Mouse (Mus musculus): ENCODE results near the gene Sept9. TPM values are rescaled to one million over a fixed set of nuclear protein-coding genes. Genes with fewer than 3 reads are reported as not detected.

Sept9 gene
- polyA plus RNA-seq, 1 experiment = 253 TPM

- TF ChIP-seq USF1 (IDR thresholded peaks at IDR 0.05; ENCODE audit: low read depth) (no peak), SRF (IDR thresholded peaks at IDR 0.05; ENCODE audit: control insufficient read depth, insufficient read length, low read depth) (no peak), MYOG (IDR thresholded peaks at IDR 0.05; ENCODE audit: control insufficient read depth in 1 of 3, insufficient read depth in 1 of 3, insufficient read length in 2 of 3, low read depth in 2 of 3) (no peak), MAX (IDR thresholded peaks at IDR 0.05; ENCODE audit: low read depth) (no peak), E2F4 (IDR thresholded peaks at IDR 0.05; ENCODE audit: insufficient read depth) (no peak), CEBPB (IDR thresholded peaks at IDR 0.05; ENCODE audit: insufficient read depth, poor library complexity, severe bottlenecking) (no peak), MYOD1 (IDR thresholded peaks at IDR 0.05; ENCODE audit: control insufficient read depth in 1 of 3, insufficient read length in 2 of 3, low read depth in 2 of 3) (no peak), TCF12 (IDR thresholded peaks at IDR 0.05; ENCODE audit: insufficient read depth, poor library complexity, severe bottlenecking) (no peak), POLR2A (IDR thresholded peaks at IDR 0.05; ENCODE audit: insufficient read length, low read depth) (no peak), REST (IDR thresholded peaks at IDR 0.05; ENCODE audit: insufficient read depth, insufficient read length) (no peak), POLR2AphosphoS2 (IDR thresholded peaks at IDR 0.05; ENCODE audit: insufficient read length, low read depth) (no peak), TCF3 (IDR thresholded peaks at IDR 0.05; ENCODE audit: insufficient read length, low read depth) (no peak)
- Histone ChIP-seq H3K27me3 (ENCODE audit: control insufficient read depth, insufficient read depth, insufficient read length) (no peaks in the 10 kb centered on the region), H3K4me3 (no peak overlapping the region), H3K36me3 (ENCODE audit: control insufficient read depth, insufficient read depth) (peaks cover 13% of the 10 kb centered on the region), H3K79me2 (ENCODE audit: control insufficient read depth, insufficient read depth) (peaks cover 100% of the 10 kb centered on the region), H3ac (ENCODE audit: control insufficient read depth, insufficient read length) (no peak overlapping the region), H3K4me2 (ENCODE audit: low read depth) (no peak overlapping the region)
Measured at GRCm38 (mm10) chr11:117284721-117285605, 85.5 kb downstream of the Sept9 start.

GRCm38 (mm10) chr11:117285606-117285931 lies 86.1 kb downstream of the Sept9 start:
- no peak overlapping the region for H3K4me2 ChIP-seq (ENCODE audit: low read depth)
- H3ac ChIP-seq (ENCODE audit: control insufficient read depth, insufficient read length) = no peak overlapping the region
- TF ChIP-seq CEBPB (IDR thresholded peaks at IDR 0.05; ENCODE audit: insufficient read depth, poor library complexity, severe bottlenecking) (no peak), MYOD1 (IDR thresholded peaks at IDR 0.05; ENCODE audit: control insufficient read depth in 1 of 3, insufficient read length in 2 of 3, low read depth in 2 of 3) (no peak), POLR2A (IDR thresholded peaks at IDR 0.05; ENCODE audit: insufficient read length, low read depth) (no peak), USF1 (IDR thresholded peaks at IDR 0.05; ENCODE audit: low read depth) (no peak), SRF (IDR thresholded peaks at IDR 0.05; ENCODE audit: control insufficient read depth, insufficient read length, low read depth) (no peak), E2F4 (IDR thresholded peaks at IDR 0.05; ENCODE audit: insufficient read depth) (no peak), REST (IDR thresholded peaks at IDR 0.05; ENCODE audit: insufficient read depth, insufficient read length) (no peak), TCF3 (IDR thresholded peaks at IDR 0.05; ENCODE audit: insufficient read length, low read depth) (no peak), TCF12 (IDR thresholded peaks at IDR 0.05; ENCODE audit: insufficient read depth, poor library complexity, severe bottlenecking) (no peak), POLR2AphosphoS2 (IDR thresholded peaks at IDR 0.05; ENCODE audit: insufficient read length, low read depth) (no peak), MYOG (IDR thresholded peaks at IDR 0.05; ENCODE audit: control insufficient read depth in 1 of 3, insufficient read depth in 1 of 3, insufficient read length in 2 of 3, low read depth in 2 of 3) (no peak)
- H3K4me3 ChIP-seq = no peak overlapping the region
- H3K36me3 ChIP-seq (ENCODE audit: control insufficient read depth, insufficient read depth) = peaks cover 13% of the 10 kb centered on the region
- H3K79me2 ChIP-seq (ENCODE audit: control insufficient read depth, insufficient read depth) = peaks cover 100% of the 10 kb centered on the region
- no peaks in the 10 kb centered on the region for H3K27me3 ChIP-seq (ENCODE audit: control insufficient read depth, insufficient read depth, insufficient read length)

- Histone ChIP-seq H3K27me3 (ENCODE audit: control insufficient read depth, insufficient read depth, insufficient read length) (no peaks in the 10 kb centered on the region), H3ac (ENCODE audit: control insufficient read depth, insufficient read length) (no peak overlapping the region), H3K4me2 (ENCODE audit: low read depth) (no peak overlapping the region), H3K36me3 (ENCODE audit: control insufficient read depth, insufficient read depth) (peaks cover 17% of the 10 kb centered on the region), H3K79me2 (ENCODE audit: control insufficient read depth, insufficient read depth) (peaks cover 99% of the 10 kb centered on the region), H3K4me3 (no peak overlapping the region)
- no peak for TF ChIP-seq MYOD1 (IDR thresholded peaks at IDR 0.05; ENCODE audit: control insufficient read depth in 1 of 3, insufficient read length in 2 of 3, low read depth in 2 of 3)
- no peak for TF ChIP-seq MYOG (IDR thresholded peaks at IDR 0.05; ENCODE audit: control insufficient read depth in 1 of 3, insufficient read depth in 1 of 3, insufficient read length in 2 of 3, low read depth in 2 of 3)
- no peak for TF ChIP-seq SRF (IDR thresholded peaks at IDR 0.05; ENCODE audit: control insufficient read depth, insufficient read length, low read depth)
- TF ChIP-seq CEBPB (IDR thresholded peaks at IDR 0.05; ENCODE audit: insufficient read depth, poor library complexity, severe bottlenecking) = no peak
- TF ChIP-seq TCF12 (IDR thresholded peaks at IDR 0.05; ENCODE audit: insufficient read depth, poor library complexity, severe bottlenecking) = no peak
- TF ChIP-seq POLR2AphosphoS2 (IDR thresholded peaks at IDR 0.05; ENCODE audit: insufficient read length, low read depth) = no peak
- no peak for TF ChIP-seq USF1 (IDR thresholded peaks at IDR 0.05; ENCODE audit: low read depth)
- TF ChIP-seq MAX (IDR thresholded peaks at IDR 0.05; ENCODE audit: low read depth) = no peak
- no peak for TF ChIP-seq POLR2A (IDR thresholded peaks at IDR 0.05; ENCODE audit: insufficient read length, low read depth)
- no peak for TF ChIP-seq TCF3 (IDR thresholded peaks at IDR 0.05; ENCODE audit: insufficient read length, low read depth)
- no peak for TF ChIP-seq E2F4 (IDR thresholded peaks at IDR 0.05; ENCODE audit: insufficient read depth)
- TF ChIP-seq REST (IDR thresholded peaks at IDR 0.05; ENCODE audit: insufficient read depth, insufficient read length) = no peak
Measured at GRCm38 (mm10) chr11:117287792-117288191, 88.3 kb downstream of the Sept9 start.

GRCm38 (mm10) chr11:117288765-117289164 lies 89.3 kb downstream of the Sept9 start:
- Histone ChIP-seq H3K4me3 (no peak overlapping the region), H3K36me3 (ENCODE audit: control insufficient read depth, insufficient read depth) (peaks cover 17% of the 10 kb centered on the region), H3K79me2 (ENCODE audit: control insufficient read depth, insufficient read depth) (peaks cover 99% of the 10 kb centered on the region), H3K4me2 (ENCODE audit: low read depth) (no peak overlapping the region), H3K27me3 (ENCODE audit: control insufficient read depth, insufficient read depth, insufficient read length) (no peaks in the 10 kb centered on the region), H3ac (ENCODE audit: control insufficient read depth, insufficient read length) (no peak overlapping the region)
- TF ChIP-seq MYOG (IDR thresholded peaks at IDR 0.05; ENCODE audit: control insufficient read depth in 1 of 3, insufficient read depth in 1 of 3, insufficient read length in 2 of 3, low read depth in 2 of 3) (peak in 1 of 3 experiments; percentile 9), USF1 (IDR thresholded peaks at IDR 0.05; ENCODE audit: low read depth) (no peak)
